Mouse (Mus musculus) C2C12 (cell line): Measurements from ENCODE around the gene Galr3. TPM values are rescaled to one million over a fixed set of nuclear protein-coding genes. Genes with fewer than 3 reads are reported as not detected.
A peak's percentile ranks its signal among the peaks of the same experiment; 100 is the strongest.

Experiments
- H3K27me3 ChIP-seq: one replicate; pipeline ENCODE4 v1.6.1; 2011; ENCODE audit not compliant: control insufficient read depth, insufficient read depth, insufficient read length
- H3K36me3 ChIP-seq: one replicate; pipeline ENCODE4 v1.6.1; 2011; ENCODE audit not compliant: control insufficient read depth, insufficient read depth
- H3K4me3 ChIP-seq: one replicate; pipeline ENCODE4 v1.5.1; 2011; ENCODE audit warnings: mild to moderate bottlenecking, control low read depth; ENCODE audit not compliant: poor library complexity, insufficient read depth, severe bottlenecking
- H3K79me2 ChIP-seq: one replicate; pipeline ENCODE4 v1.6.1; 2011; ENCODE audit not compliant: control insufficient read depth, insufficient read depth
- H3K79me3 ChIP-seq: one replicate; pipeline ENCODE4 v1.6.1; 2011; ENCODE audit warnings: low read depth, control low read depth
- H3ac ChIP-seq: one replicate; pipeline ENCODE3; 2011; ENCODE audit warnings: low read depth; ENCODE audit not compliant: control insufficient read depth, insufficient read length
- CEBPB ChIP-seq: IDR thresholded peaks from one replicate; pipeline ENCODE4 v1.6.1; 2011; ENCODE audit warnings: low read depth, mild to moderate bottlenecking, control low read depth, moderate library complexity
- CTCF ChIP-seq: IDR thresholded peaks from one replicate; pipeline ENCODE4 v1.5.1; 2011; ENCODE audit not compliant: control insufficient read depth, insufficient read depth, insufficient read length
- FOSL1 ChIP-seq: IDR thresholded peaks from one replicate; pipeline ENCODE4 v1.8.0; 2011; ENCODE audit warnings: mild to moderate bottlenecking, low read length; ENCODE audit not compliant: poor library complexity, insufficient read depth, severe bottlenecking
- MAX ChIP-seq: IDR thresholded peaks from one replicate; pipeline ENCODE4 v1.6.1; 2011; ENCODE audit warnings: mild to moderate bottlenecking, control low read depth
- MYOD1 ChIP-seq: IDR thresholded peaks from one replicate; pipeline ENCODE4 v1.6.1; 2011; ENCODE audit warnings: low read depth; ENCODE audit not compliant: control insufficient read depth, insufficient read length
- MYOG ChIP-seq: IDR thresholded peaks from one replicate; pipeline ENCODE4 v1.6.1; 2011; ENCODE audit not compliant: control insufficient read depth, insufficient read length; ENCODE audit errors: extremely low read depth
- USF1 ChIP-seq: IDR thresholded peaks from one replicate; pipeline ENCODE4 v1.6.1; 2011; ENCODE audit warnings: low read depth, mild to moderate bottlenecking, control low read depth, moderate library complexity
- polyA plus RNA-seq: library from polyadenylated mRNA; unstranded; fragments of >200 nt; fragmentation: generic; extraction: Trizol; gene quantifications from one replicate; pipeline ENCODE4 v1.2.1, GENCODE M21; 2012; ENCODE audit warnings: missing spikeins

Gene Galr3
- polyA plus RNA-seq, 1 experiment, result not detected

DNA sequence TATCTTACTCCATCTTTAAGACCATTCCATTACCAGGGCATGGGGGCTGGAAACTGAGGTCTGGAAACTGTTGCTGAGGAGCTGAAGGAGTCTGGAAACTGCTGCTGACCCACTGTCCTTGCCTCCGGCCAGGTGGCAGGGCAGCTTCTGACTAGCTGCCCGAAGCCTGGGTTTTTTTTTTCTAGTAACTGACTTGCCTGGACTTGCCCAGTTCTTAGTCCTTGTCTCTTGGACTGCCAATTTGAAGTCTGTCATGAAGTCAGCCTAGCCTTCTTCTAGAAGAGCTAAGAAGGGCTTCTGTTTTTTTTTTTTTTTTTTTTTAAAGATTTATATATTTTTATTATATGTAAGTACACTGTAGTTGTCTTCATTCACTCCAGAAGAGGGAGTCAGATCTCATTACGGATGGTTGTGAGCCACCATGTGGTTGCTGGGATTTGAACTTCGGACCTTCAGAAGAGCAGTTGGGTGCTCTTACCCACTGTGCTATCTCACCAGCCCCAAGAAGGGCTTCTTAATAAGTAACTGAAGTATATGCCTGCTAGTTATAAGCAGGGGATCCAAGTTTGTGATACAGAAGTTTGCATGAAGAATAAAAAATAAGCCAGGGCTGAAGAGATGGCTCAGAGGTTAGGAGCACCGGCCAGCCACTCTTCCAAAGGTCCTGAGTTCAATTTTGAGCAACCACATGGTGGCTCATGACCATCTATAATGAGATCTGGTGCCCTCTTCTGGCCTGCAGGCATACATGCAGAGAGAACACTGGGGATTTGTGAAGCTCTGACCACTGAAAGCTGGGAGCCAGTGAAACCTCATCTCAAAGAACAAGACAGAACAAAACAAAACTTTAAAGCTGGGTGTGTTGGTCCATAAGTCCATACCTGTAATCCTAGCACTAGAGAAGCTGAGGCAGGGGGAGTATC is 29.7 kb downstream of the Galr3 start:
- Histone ChIP-seq H3ac (no peak overlapping the region), H3K79me3 (peaks cover 13% of the 10 kb centered on the region), H3K79me2 (peaks cover 14% of the 10 kb centered on the region), H3K36me3 (peaks cover 6% of the 10 kb centered on the region), H3K4me3 (no peak overlapping the region), H3K27me3 (no peaks in the 10 kb centered on the region)
- TF ChIP-seq CTCF (peak; percentile 37), USF1 (peak; percentile 9), MAX (peak; percentile 82), MYOG (no peak)

DNA sequence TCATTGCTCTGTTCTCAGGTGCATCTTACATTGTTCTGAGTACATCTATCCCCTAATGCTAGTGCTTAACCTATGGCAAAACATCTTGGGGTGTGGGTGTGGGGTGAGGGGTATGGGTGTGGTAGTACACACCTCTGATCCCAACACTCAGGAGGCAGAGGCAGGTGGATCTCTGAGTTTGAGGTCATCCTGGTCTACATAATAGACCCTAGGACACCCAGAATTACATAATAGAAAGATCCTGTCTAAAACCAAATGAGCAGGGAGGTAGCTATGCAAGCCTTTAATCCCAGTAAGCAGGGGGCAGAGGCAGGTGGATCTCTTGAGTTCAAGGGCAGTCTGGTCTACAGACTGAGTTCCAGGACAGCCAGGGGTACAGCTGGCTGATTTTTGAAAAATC is 32.1 kb downstream of the Galr3 start:
- H3K36me3 ChIP-seq, result peaks cover 30% of the 10 kb centered on the region
- no peaks in the 10 kb centered on the region for H3K27me3 ChIP-seq
- no peak for TF ChIP-seq USF1
- no peak for TF ChIP-seq FOSL1
- TF ChIP-seq MYOG, result no peak
- no peak overlapping the region for H3K4me3 ChIP-seq
- peaks cover 38% of the 10 kb centered on the region for H3K79me2 ChIP-seq
- H3K79me3 ChIP-seq, result peaks cover 29% of the 10 kb centered on the region
- no peak overlapping the region for H3ac ChIP-seq

DNA sequence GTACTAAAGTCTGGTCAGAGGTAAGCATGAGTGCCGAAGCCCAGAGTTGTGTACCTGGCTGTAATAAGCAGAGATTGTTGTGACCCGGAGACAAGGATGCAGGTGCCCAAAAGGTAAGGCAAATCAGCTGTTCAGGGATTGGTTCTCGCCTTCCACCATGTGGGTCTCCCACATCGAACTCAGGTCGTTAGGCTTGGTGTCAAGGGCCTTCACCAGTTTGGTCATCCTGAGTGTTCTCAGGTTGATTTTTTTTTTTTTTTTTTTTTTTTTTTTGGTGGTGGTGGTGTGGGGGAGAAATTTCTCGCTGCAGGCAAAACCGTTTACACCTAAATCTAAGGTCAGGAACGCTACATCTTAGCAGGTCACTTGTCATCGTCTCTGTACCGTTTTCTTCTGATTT is 32.8 kb downstream of the Galr3 start:
- Histone ChIP-seq H3K79me2 (peaks cover 44% of the 10 kb centered on the region), H3K27me3 (no peaks in the 10 kb centered on the region), H3K36me3 (peaks cover 35% of the 10 kb centered on the region), H3K4me3 (peak overlapping the region; percentile 100), H3ac (peak overlapping the region; percentile 73), H3K79me3 (peaks cover 29% of the 10 kb centered on the region)
- TF ChIP-seq FOSL1 (no peak), MAX (no peak), CEBPB (no peak), MYOD1 (no peak), CTCF (no peak)

DNA sequence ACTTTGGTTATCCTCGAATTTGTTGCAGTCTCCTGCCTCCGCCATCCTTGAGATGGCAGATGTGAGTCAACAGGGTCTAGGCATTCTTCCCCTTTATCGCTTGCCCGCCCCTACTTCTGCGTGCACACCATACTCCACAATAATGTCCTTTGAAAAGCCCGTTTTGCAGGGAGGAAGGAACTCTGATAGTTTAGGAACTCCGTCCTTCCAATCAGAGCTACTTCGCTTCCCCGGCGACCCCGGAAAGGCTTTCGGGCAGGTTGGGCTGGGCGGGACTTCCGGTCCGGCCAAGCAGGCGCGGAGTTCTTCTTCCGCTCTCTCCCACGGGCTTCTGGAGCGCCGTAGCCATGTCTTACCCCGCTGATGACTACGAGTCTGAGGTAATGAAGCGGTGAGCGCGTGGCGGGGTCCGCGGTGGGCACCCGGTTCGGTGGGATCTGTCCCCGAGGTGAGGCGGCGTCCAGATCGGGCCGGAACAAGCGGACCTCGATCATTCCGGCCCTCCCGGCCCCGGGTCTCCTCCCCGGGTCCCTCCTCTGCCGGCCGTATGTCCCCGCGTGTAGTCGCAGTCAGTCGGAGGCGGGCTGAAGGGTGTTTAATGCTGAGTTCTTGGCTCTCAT is 33.3 kb downstream of the Galr3 start, which contains the start of gene Eif3l:
Gene Eif3l (plus strand): TSS at position 267 of the 620 bp plus-strand sequence.
- Histone ChIP-seq H3K27me3 (no peaks in the 10 kb centered on the region), H3ac (peak within 1 kb of the TSS; percentile 93), H3K4me3 (peak within 1 kb of the TSS; percentile 100), H3K79me3 (peaks cover 29% of the 10 kb centered on the region), H3K36me3 (peaks cover 41% of the 10 kb centered on the region), H3K79me2 (peaks cover 49% of the 10 kb centered on the region)
- TF ChIP-seq MAX (peak; percentile 63), FOSL1 (no peak)

DNA sequence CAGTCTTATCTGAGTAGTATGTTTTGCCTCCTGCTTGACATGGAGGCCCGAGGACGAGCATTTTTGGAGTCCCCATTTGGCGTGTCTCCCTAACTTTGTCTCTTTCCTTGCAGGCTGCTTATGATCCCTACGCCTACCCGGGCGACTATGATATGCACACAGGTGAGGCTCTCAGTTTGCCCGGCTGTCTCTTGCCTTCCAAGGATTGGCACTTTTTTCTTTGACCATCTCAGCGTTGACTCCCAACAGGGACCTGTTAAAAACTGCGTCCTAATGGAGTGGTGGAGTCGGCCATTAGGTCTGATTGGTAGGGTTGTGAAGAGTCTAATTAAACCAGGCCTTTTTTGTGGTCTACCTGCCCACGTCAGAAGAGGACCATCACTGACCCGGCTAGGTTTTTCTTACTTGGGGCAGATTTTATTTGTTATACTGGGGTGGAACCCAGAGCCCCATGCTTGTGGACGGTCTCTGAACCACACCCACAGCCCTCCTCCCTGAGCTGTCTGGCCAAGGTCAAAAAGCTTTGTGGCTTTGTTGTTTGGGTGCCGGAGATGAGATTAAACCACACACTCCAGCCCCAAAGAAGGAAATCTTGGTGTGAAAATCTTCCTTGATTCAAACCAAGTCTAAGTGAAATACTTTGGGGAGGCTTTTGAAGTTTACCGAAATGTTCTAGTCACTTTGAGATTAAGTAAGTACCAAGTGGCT is 34.1 kb downstream of the Galr3 start:
- TF ChIP-seq MAX, result no peak
- TF ChIP-seq USF1, result no peak
- TF ChIP-seq CTCF, result no peak
- no peak for TF ChIP-seq MYOD1
- no peak for TF ChIP-seq MYOG
- TF ChIP-seq CEBPB, result no peak
- no peak for TF ChIP-seq FOSL1
- Histone ChIP-seq H3K79me3 (peaks cover 29% of the 10 kb centered on the region), H3K27me3 (no peaks in the 10 kb centered on the region), H3K79me2 (peaks cover 55% of the 10 kb centered on the region), H3ac (peak overlapping the region; percentile 93), H3K36me3 (peaks cover 49% of the 10 kb centered on the region), H3K4me3 (peak overlapping the region; percentile 100)
